Mouse (Mus musculus) forebrain, postnatal 0 days (tissue): ENCODE data around the gene Taz. TPM values are rescaled to one million over a fixed set of nuclear protein-coding genes. Genes with fewer than 3 reads are reported as not detected.

Experiments used
- ATAC-seq: fragments of 200-750 bp; cut with Nextera tagmentation; 2 replicates; pipeline ENCODE4 v1.8.0; 2017; ENCODE audit warnings: mild to moderate bottlenecking, moderate library complexity
- DNase-seq: peaks from one replicate; pipeline ENCODE4 v3.0.0-alpha.2; 2015
- H3K27ac ChIP-seq: fragments of 300-500 bp; sonication (generic); 2 replicates; pipeline ENCODE4 v1.5.1; 2014; ENCODE audit warnings: low read depth, mild to moderate bottlenecking, antibody characterized with exemption, low read length, moderate library complexity, mixed read lengths
- H3K27me3 ChIP-seq: fragments of 300-500 bp; sonication (generic); 2 replicates; pipeline ENCODE4 v1.6.1; 2014; ENCODE audit warnings: mild to moderate bottlenecking, low read length, mixed read lengths; ENCODE audit not compliant: insufficient read depth
- H3K36me3 ChIP-seq: fragments of 300-500 bp; sonication (generic); 2 replicates; pipeline ENCODE4 v1.6.1; 2014; ENCODE audit warnings: mild to moderate bottlenecking, moderate library complexity; ENCODE audit not compliant: insufficient read depth
- H3K4me1 ChIP-seq: fragments of 300-500 bp; sonication (generic); 2 replicates; pipeline ENCODE4 v1.6.1; 2014; ENCODE audit warnings: antibody characterized with exemption; ENCODE audit not compliant: insufficient read depth
- H3K4me2 ChIP-seq: fragments of 300-500 bp; sonication (generic); 2 replicates; pipeline ENCODE4 v1.6.1; 2014; ENCODE audit warnings: low read depth, mild to moderate bottlenecking, moderate library complexity
- H3K4me3 ChIP-seq: fragments of 300-500 bp; sonication (generic); 2 replicates; pipeline ENCODE4 v1.5.1; 2014; ENCODE audit warnings: low read depth, low read length, mixed read lengths
- H3K9ac ChIP-seq: fragments of 300-500 bp; sonication (generic); 2 replicates; pipeline ENCODE4 v1.6.1; 2014; ENCODE audit warnings: mild to moderate bottlenecking
- H3K9me3 ChIP-seq: fragments of 300-500 bp; sonication (generic); 2 replicates; pipeline ENCODE4 v1.6.1; 2016; ENCODE audit warnings: low read length
- CTCF ChIP-seq: sonication (generic); IDR thresholded peaks from 2 replicates; pipeline ENCODE4 v1.5.1; 2016; ENCODE audit warnings: antibody characterized with exemption, control low read depth, low read depth
- WGBS: fragments of 180-500 bp; shearing (Covaris S2); extraction: QIAGEN DNeasy Blood & Tissue Kit; methylation state at CpG from one replicate; pipeline ENCODE4 v1.1.7; 2014; 5-methylcytosine and 5-hydroxymethylcytosine counted together
- polyA plus RNA-seq: library from polyadenylated mRNA; unstranded; fragments of >200 nt; fragmentation: Nextera tagmentation; extraction: Ambion mirVana; gene quantifications from 2 replicates; pipeline ENCODE4 v1.2.1, GENCODE M21; 2015
- total RNA-seq: library from RNA; depleted of rRNA; stranded (reverse); fragments of >200 nt; gene quantifications from 2 replicates; pipeline ENCODE4 v1.2.3, GENCODE M21; 2014

Gene Taz
- total and polyA plus RNA-seq, 2 experiments from 2014 or later: 58.1 to 80.6 TPM

DNA sequence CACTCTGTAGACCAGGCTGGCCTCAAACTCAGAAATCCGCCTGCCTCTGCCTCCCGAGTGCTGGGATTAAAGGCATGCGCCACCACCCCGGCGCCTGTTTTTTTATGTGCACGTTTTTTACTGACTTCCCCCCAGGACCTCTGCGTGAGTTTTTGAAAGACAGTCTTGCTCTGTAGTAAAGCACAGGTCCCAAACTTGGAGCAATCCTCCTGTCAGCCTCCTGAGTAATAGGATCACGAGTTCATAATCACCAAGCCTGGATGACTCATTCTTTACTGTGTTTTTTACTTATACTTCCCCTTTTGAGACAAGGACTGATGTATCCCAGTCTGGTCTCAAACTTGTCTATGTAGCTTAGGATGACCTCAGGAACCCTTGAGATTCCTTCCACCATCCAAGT lies 3.8 kb upstream of the Taz start:
- Histone ChIP-seq H3K9me3 (no peaks in the 10 kb centered on the region), H3K27ac (no peak overlapping the region), H3K4me3 (no peak overlapping the region), H3K9ac (no peak overlapping the region), H3K36me3 (peaks cover 4% of the 10 kb centered on the region; the same call in 1 of the 2 replicates), H3K27me3 (no peaks in the 10 kb centered on the region), H3K4me2 (no peak overlapping the region), H3K4me1 (no peaks in the 10 kb centered on the region)
- 73% methylated on average over 8 of the region's 8 CpGs for WGBS
- ATAC-seq (no peak), DNase-seq (no peak)
- TF ChIP-seq CTCF: no peak

DNA sequence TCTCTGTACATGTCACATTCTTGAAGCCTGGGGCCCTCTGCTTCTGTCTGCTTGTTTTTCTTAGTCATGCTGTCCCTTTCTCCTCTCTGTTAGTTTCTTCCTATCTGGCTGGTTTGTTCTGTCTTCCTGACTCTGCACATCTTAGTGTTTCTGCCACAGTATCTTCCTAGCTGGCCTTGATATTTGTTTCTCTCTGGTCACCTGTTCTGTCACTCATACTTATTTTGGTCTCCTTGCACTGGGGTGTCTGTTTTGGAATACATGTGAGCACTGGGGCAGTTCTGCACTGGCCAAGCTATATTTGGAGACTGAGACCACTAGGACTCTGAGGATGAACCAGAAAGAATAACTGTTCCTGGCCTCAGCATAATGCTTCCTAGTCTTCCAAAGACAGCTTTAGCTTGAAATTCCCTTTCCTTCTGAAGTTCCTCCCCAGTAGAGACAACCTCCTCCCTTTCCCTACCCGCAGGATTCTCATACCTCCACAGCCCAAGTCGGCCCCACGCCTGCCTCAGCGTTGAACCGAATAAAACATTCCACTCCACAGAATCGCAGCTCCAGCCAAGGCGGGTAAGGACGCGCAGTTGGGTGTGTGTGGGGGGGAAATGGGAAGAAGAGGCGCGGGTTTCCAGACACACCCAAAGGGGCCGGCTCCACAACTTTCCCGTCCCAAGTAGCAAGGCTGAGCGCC lies 526 bp upstream of the Taz start:
- Histone ChIP-seq H3K36me3 (no peaks in the 10 kb centered on the region), H3K9me3 (no peaks in the 10 kb centered on the region), H3K4me2 (peak overlapping the region; percentile 62), H3K4me1 (no peaks in the 10 kb centered on the region), H3K27me3 (no peaks in the 10 kb centered on the region), H3K27ac (no peak overlapping the region; the same call in 1 of the 2 replicates), H3K9ac (peak overlapping the region; percentile 75), H3K4me3 (peak overlapping the region; percentile 52)
- no peak for TF ChIP-seq CTCF
- no peak for ATAC-seq
- no peak for DNase-seq
- 22% methylated on average over 14 of the region's 14 CpGs for WGBS

DNA sequence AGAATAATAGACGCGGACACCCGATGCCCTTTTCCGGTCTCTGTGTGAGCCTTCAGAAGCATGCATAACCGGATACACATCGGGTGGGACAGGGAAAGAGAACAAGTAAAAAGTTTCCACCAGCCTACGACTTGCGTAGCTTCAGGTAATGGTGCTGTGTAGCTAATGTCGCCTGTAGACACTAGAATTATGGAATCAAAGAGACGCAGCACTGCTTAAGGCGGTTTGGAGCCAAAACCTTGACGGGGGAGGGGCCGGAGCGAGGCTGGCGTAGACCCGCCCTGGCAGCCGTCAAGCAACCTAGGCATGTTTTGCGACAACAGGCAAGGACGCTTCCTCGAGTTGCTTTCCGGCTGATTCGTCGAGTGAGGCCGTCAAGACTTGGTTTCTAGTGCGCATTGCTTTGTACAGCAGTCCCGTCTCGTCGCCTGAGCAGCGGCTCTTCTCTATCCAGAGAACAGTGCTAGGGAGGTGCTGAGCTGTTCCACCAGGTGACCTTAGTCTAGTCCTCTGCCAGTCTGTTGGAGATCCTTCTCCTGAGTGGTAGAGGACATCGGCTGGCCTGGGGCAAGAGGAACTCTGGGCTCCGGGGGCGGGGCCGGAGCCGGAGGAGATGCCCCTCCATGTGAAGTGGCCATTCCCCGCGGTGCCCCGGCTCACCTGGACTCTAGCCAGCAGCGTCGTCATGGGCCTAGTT lies 831 bp downstream of the Taz start:
- TF ChIP-seq CTCF: no peak
- Histone ChIP-seq H3K4me2 (peak overlapping the region; percentile 62), H3K27me3 (no peaks in the 10 kb centered on the region), H3K36me3 (no peaks in the 10 kb centered on the region), H3K4me3 (peak overlapping the region; percentile 52), H3K9ac (peak overlapping the region; percentile 75), H3K27ac (peak overlapping the region; percentile 89), H3K9me3 (no peaks in the 10 kb centered on the region), H3K4me1 (no peaks in the 10 kb centered on the region)
- WGBS: 33% methylated on average over 39 of the region's 39 CpGs
- peak; percentile 90 for ATAC-seq
- peak; percentile 91 for DNase-seq

DNA sequence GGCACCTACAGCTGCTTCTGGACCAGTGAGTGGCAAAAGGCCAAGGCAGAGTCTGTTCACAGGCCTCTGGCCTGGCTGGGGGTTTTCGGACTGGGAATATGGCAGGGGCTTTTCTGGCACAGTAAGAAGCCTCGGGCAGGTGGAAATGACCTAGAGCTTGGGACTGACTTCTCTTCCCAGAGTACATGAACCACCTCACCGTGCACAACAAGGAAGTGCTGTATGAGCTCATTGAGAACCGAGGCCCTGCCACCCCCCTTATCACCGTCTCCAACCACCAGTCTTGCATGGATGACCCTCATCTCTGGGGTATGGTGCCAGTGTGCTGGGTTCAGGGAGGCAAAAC lies 1.4 kb downstream of the Taz start:
- ATAC-seq (peak; percentile 25), DNase-seq (no peak)
- no peaks in the 10 kb centered on the region for H3K4me1 ChIP-seq
- H3K4me2 ChIP-seq: peak overlapping the region; percentile 62
- peak overlapping the region; percentile 89 for H3K27ac ChIP-seq
- no peak for TF ChIP-seq CTCF
- no peaks in the 10 kb centered on the region for H3K9me3 ChIP-seq
- 37% methylated on average over 5 of the region's 5 CpGs for WGBS
- peak overlapping the region; percentile 75 for H3K9ac ChIP-seq
- peak overlapping the region; percentile 52 for H3K4me3 ChIP-seq
- H3K27me3 ChIP-seq: no peaks in the 10 kb centered on the region
- no peaks in the 10 kb centered on the region for H3K36me3 ChIP-seq

DNA sequence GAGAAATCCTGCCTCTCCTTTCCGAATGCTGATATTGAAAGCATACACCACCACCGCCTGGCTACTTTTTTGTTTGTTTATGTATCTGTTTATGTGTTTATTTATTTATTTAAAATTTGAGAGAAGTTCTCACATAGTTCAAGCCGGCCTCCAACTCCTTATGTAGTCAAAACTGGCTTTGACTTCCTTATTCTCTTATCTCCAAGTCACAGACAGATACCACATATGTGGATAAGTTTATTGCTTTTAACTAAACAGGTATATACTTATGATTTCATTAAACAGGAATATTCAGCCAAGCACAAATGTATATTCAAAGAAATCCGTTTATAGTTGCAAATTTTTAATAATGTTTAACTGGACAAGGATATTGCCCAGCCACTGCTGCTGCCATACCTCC lies 11.7 kb downstream of the Taz start:
- no peak overlapping the region for H3K4me3 ChIP-seq
- H3K4me1 ChIP-seq: no peaks in the 10 kb centered on the region
- ATAC-seq: no peak
- 74% methylated on average over 4 of the region's 4 CpGs for WGBS
- H3K36me3 ChIP-seq: no peaks in the 10 kb centered on the region
- H3K9me3 ChIP-seq: no peaks in the 10 kb centered on the region
- H3K4me2 ChIP-seq: no peak overlapping the region
- no peak overlapping the region for H3K9ac ChIP-seq
- no peak for DNase-seq
- no peaks in the 10 kb centered on the region for H3K27me3 ChIP-seq
- no peak overlapping the region for H3K27ac ChIP-seq
- no peak for TF ChIP-seq CTCF

DNA sequence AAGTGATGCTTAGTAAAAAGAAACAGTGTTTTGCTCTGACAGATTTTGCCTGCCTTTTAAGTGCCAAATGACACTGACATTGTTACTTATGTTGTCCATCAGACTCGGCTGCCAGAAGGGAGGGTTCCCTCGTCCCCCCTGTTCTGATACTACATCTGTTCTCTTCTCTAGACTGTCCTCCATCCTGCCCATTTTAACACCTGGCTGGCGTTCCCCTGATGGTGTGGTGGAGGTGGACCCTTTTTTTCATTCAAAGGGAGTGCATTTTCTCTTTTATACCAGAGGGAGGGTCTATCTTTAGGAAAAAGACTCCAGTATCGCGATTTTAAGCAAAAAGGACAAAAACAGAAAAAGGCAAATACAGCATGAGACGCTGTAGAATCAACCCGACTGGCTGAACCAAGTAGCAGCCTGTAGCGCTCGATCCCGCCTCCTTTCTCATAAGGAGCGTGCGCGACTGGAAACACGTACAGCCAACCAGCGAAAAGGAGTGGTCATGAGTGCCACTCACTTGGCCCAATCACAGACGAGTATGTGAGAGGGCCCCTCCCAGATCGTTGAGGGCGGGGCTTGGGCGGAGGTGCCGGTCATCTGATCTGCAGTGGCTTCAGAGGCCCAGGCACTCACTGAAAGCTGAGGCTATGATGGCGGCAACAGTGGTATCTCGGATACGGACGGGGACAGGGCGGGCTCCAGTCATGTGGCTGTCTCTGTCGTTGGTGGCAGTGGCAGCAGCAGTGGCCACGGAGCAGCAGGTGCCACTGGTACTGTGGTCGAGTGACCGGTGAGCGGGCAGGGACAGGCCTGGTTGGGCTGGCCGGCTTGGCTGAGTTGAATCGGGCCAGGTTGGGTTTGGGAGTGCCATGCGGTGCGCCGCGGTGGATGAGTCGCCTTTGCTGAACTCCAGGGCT lies 15.1 kb downstream of the Taz start, which contains the start of gene Atp6ap1:
Gene Atp6ap1 (plus strand): TSS at position 560 of the 911 bp plus-strand sequence.
- Histone ChIP-seq H3K27ac (peak within 1 kb of the TSS; percentile 90), H3K4me3 (peak within 1 kb of the TSS; percentile 53), H3K9me3 (no peaks in the 10 kb centered on the region), H3K36me3 (peaks cover 9% of the 10 kb centered on the region), H3K27me3 (no peaks in the 10 kb centered on the region), H3K9ac (peak within 1 kb of the TSS; percentile 69), H3K4me1 (no peaks in the 10 kb centered on the region), H3K4me2 (peak within 1 kb of the TSS; percentile 56)
- peak; percentile 99 for ATAC-seq
- DNase-seq: peak; percentile 94
- WGBS: 30% methylated on average over 37 of the region's 37 CpGs
- no peak for TF ChIP-seq CTCF
